Mouse (Mus musculus): ENCODE results near the gene Cdh22. TPM values are rescaled to one million over a fixed set of nuclear protein-coding genes. Genes with fewer than 3 reads are reported as not detected.

The Cdh22 gene
- 4.8 and 4.9 TPM in 2 replicates for polyA plus RNA-seq (2014; fragmentation: Nextera tagmentation; extraction: Ambion mirVana)

GRCm38 (mm10) chr2:165234613-165235291 is at the start of gene Cdh22:
TSS of gene Cdh22 (minus strand) at chr2:165234853.
- WGBS, result 1% methylated on average over 28 of the region's 60 CpGs
- ATAC-seq, result peak; percentile 87
- H3K27me3 ChIP-seq (replicated peaks; ENCODE audit: control insufficient read depth, insufficient read depth, low read length), result peaks cover 30% of the 10 kb centered on the region

GRCm38 (mm10) chr2:165284377-165284776 is 49.7 kb upstream of the Cdh22 start:
- Histone ChIP-seq H3K4me1 (ENCODE audit: control insufficient read depth, insufficient read depth, low read length) (peaks cover 19% of the 10 kb centered on the region), H3K9me3 (replicated peaks; ENCODE audit: control insufficient read depth, low read length) (no peaks in the 10 kb centered on the region), H3K36me3 (ENCODE audit: control insufficient read depth, insufficient read depth, low read length) (peaks cover 26% of the 10 kb centered on the region), H3K27me3 (replicated peaks; ENCODE audit: control insufficient read depth, insufficient read depth, low read length) (no peaks in the 10 kb centered on the region), H3K4me3 (ENCODE audit: low read depth, low read length) (no peak overlapping the region), H3K4me2 (ENCODE audit: low read length) (no peak overlapping the region), H3K9ac (ENCODE audit: low read length) (no peak overlapping the region), H3K27ac (ENCODE audit: low read depth, low read length) (no peak overlapping the region)
- no peak for DNase-seq (ENCODE audit: low spot score)
- ATAC-seq, result no peak
- WGBS, result 90% methylated on average over 7 of the region's 7 CpGs

More at GRCm38 (mm10) chr2:165234613-165235291, at the start of gene Cdh22:
- Histone ChIP-seq H3K27ac (ENCODE audit: low read depth, low read length) (peak within 1 kb of the TSS; percentile 77), H3K4me3 (ENCODE audit: low read depth, low read length) (peak within 1 kb of the TSS; percentile 62), H3K4me2 (ENCODE audit: low read length) (peak within 1 kb of the TSS; percentile 98), H3K36me3 (ENCODE audit: control insufficient read depth, insufficient read depth, low read length) (no peaks in the 10 kb centered on the region), H3K9ac (ENCODE audit: low read length) (peak within 1 kb of the TSS; percentile 76), H3K4me1 (ENCODE audit: control insufficient read depth, insufficient read depth, low read length) (peaks cover 7% of the 10 kb centered on the region; the same call in 1 of the 2 replicates), H3K9me3 (replicated peaks; ENCODE audit: control insufficient read depth, low read length) (no peaks in the 10 kb centered on the region)
- peak; percentile 83 for DNase-seq (ENCODE audit: low spot score)

GRCm38 (mm10) chr2:165283644-165284043 is 49.0 kb upstream of the Cdh22 start:
- Histone ChIP-seq H3K9me3 (replicated peaks; ENCODE audit: control insufficient read depth, low read length) (no peaks in the 10 kb centered on the region), H3K4me3 (ENCODE audit: low read depth, low read length) (no peak overlapping the region), H3K27ac (ENCODE audit: low read depth, low read length) (no peak overlapping the region), H3K27me3 (replicated peaks; ENCODE audit: control insufficient read depth, insufficient read depth, low read length) (no peaks in the 10 kb centered on the region), H3K9ac (ENCODE audit: low read length) (no peak overlapping the region), H3K36me3 (ENCODE audit: control insufficient read depth, insufficient read depth, low read length) (peaks cover 24% of the 10 kb centered on the region), H3K4me2 (ENCODE audit: low read length) (no peak overlapping the region), H3K4me1 (ENCODE audit: control insufficient read depth, insufficient read depth, low read length) (peaks cover 13% of the 10 kb centered on the region)
- ATAC-seq (no peak), DNase-seq (ENCODE audit: low spot score) (no peak)
- WGBS, result 91% methylated on average over 3 of the region's 3 CpGs

- H3K4me1 ChIP-seq (ENCODE audit: control insufficient read depth, insufficient read depth, low read length), result peaks cover 6% of the 10 kb centered on the region
- no peak overlapping the region for H3K4me2 ChIP-seq (ENCODE audit: low read length)
- H3K9ac ChIP-seq (ENCODE audit: low read length), result no peak overlapping the region
- H3K27me3 ChIP-seq (replicated peaks; ENCODE audit: control insufficient read depth, insufficient read depth, low read length), result 0 out of 2 replicates have a peak, but pooled peaks cover 1% of the 10 kb centered on the region
- H3K27ac ChIP-seq (ENCODE audit: low read depth, low read length), result no peak overlapping the region
- ATAC-seq, result peak; percentile 37; the same call in 1 of the 2 replicates
- no peak for DNase-seq (ENCODE audit: low spot score)
- WGBS, result 41% methylated on average over 4 of the region's 6 CpGs
- H3K9me3 ChIP-seq (replicated peaks; ENCODE audit: control insufficient read depth, low read length), result no peaks in the 10 kb centered on the region
- no peak overlapping the region for H3K4me3 ChIP-seq (ENCODE audit: low read depth, low read length)
- peaks cover 36% of the 10 kb centered on the region for H3K36me3 ChIP-seq (ENCODE audit: control insufficient read depth, insufficient read depth, low read length)
These were observed 47.2 kb upstream of the Cdh22 start for GRCm38 (mm10) chr2:165281779-165282311.

- no peak overlapping the region for H3K27ac ChIP-seq (ENCODE audit: low read depth, low read length)
- 0 out of 2 replicates have a peak, but pooled peaks cover 2% of the 10 kb centered on the region for H3K27me3 ChIP-seq (replicated peaks; ENCODE audit: control insufficient read depth, insufficient read depth, low read length)
- no peak overlapping the region for H3K4me2 ChIP-seq (ENCODE audit: low read length)
- no peaks in the 10 kb centered on the region for H3K9me3 ChIP-seq (replicated peaks; ENCODE audit: control insufficient read depth, low read length)
- H3K9ac ChIP-seq (ENCODE audit: low read length), result no peak overlapping the region; the same call in 1 of the 2 replicates
- peaks cover 18% of the 10 kb centered on the region for H3K4me1 ChIP-seq (ENCODE audit: control insufficient read depth, insufficient read depth, low read length)
- ATAC-seq (no peak), DNase-seq (ENCODE audit: low spot score) (no peak)
- H3K36me3 ChIP-seq (ENCODE audit: control insufficient read depth, insufficient read depth, low read length), result peaks cover 39% of the 10 kb centered on the region
- WGBS, result 14% methylated on average over 10 of the region's 10 CpGs
- H3K4me3 ChIP-seq (ENCODE audit: low read depth, low read length), result no peak overlapping the region
These were observed 44.7 kb upstream of the Cdh22 start for GRCm38 (mm10) chr2:165279351-165279750.

GRCm38 (mm10) chr2:165277188-165277740 is 42.6 kb upstream of the Cdh22 start:
- peaks cover 28% of the 10 kb centered on the region for H3K36me3 ChIP-seq (ENCODE audit: control insufficient read depth, insufficient read depth, low read length)
- no peak for DNase-seq (ENCODE audit: low spot score)
- WGBS, result 72% methylated on average over 5 of the region's 5 CpGs

GRCm38 (mm10) chr2:165275824-165276223 is 41.2 kb upstream of the Cdh22 start:
- Histone ChIP-seq H3K4me3 (ENCODE audit: low read depth, low read length) (no peak overlapping the region), H3K4me1 (ENCODE audit: control insufficient read depth, insufficient read depth, low read length) (peaks cover 32% of the 10 kb centered on the region), H3K36me3 (ENCODE audit: control insufficient read depth, insufficient read depth, low read length) (peaks cover 23% of the 10 kb centered on the region), H3K9ac (ENCODE audit: low read length) (no peak overlapping the region), H3K27me3 (replicated peaks; ENCODE audit: control insufficient read depth, insufficient read depth, low read length) (0 out of 2 replicates have a peak, but pooled peaks cover 2% of the 10 kb centered on the region), H3K9me3 (replicated peaks; ENCODE audit: control insufficient read depth, low read length) (no peaks in the 10 kb centered on the region), H3K27ac (ENCODE audit: low read depth, low read length) (peak overlapping the region; percentile 67), H3K4me2 (ENCODE audit: low read length) (no peak overlapping the region)
- DNase-seq (ENCODE audit: low spot score) (peak; percentile 90), ATAC-seq (peak; percentile 85)
- 15% methylated on average over 8 of the region's 8 CpGs for WGBS

More at GRCm38 (mm10) chr2:165277188-165277740, 42.6 kb upstream of the Cdh22 start:
- Histone ChIP-seq H3K27me3 (replicated peaks; ENCODE audit: control insufficient read depth, insufficient read depth, low read length) (0 out of 2 replicates have a peak, but pooled peaks cover 2% of the 10 kb centered on the region), H3K27ac (ENCODE audit: low read depth, low read length) (no peak overlapping the region), H3K9ac (ENCODE audit: low read length) (no peak overlapping the region), H3K4me2 (ENCODE audit: low read length) (no peak overlapping the region), H3K4me3 (ENCODE audit: low read depth, low read length) (no peak overlapping the region), H3K4me1 (ENCODE audit: control insufficient read depth, insufficient read depth, low read length) (peaks cover 26% of the 10 kb centered on the region), H3K9me3 (replicated peaks; ENCODE audit: control insufficient read depth, low read length) (no peaks in the 10 kb centered on the region)
- ATAC-seq, result no peak

- WGBS, result 30% methylated on average over 8 of the region's 8 CpGs
- peaks cover 16% of the 10 kb centered on the region for H3K36me3 ChIP-seq (ENCODE audit: control insufficient read depth, insufficient read depth, low read length)
- H3K9me3 ChIP-seq (replicated peaks; ENCODE audit: control insufficient read depth, low read length), result no peaks in the 10 kb centered on the region
- H3K9ac ChIP-seq (ENCODE audit: low read length), result peak overlapping the region; percentile 17; the same call in 1 of the 2 replicates
- H3K27me3 ChIP-seq (replicated peaks; ENCODE audit: control insufficient read depth, insufficient read depth, low read length), result 0 out of 2 replicates have a peak, but pooled peaks cover 2% of the 10 kb centered on the region
- peak overlapping the region; percentile 67 for H3K27ac ChIP-seq (ENCODE audit: low read depth, low read length)
- peak; percentile 71 for ATAC-seq
- DNase-seq (ENCODE audit: low spot score), result peak; percentile 66
- H3K4me3 ChIP-seq (ENCODE audit: low read depth, low read length), result no peak overlapping the region
- no peak overlapping the region for H3K4me2 ChIP-seq (ENCODE audit: low read length)
- H3K4me1 ChIP-seq (ENCODE audit: control insufficient read depth, insufficient read depth, low read length), result peaks cover 35% of the 10 kb centered on the region
These were observed 40.5 kb upstream of the Cdh22 start for GRCm38 (mm10) chr2:165275124-165275640.
